Mouse (Mus musculus) intestine, embryonic 15.5 days (tissue): Measurements from ENCODE around the gene Akap6. TPM values are rescaled to one million over a fixed set of nuclear protein-coding genes. Genes with fewer than 3 reads are reported as not detected.

Experiments
- ATAC-seq: fragments of 200-750 bp; cut with Nextera tagmentation; 2 replicates; pipeline ENCODE4 v1.8.0; 2017; ENCODE audit warnings: moderate TSS enrichment, moderate library complexity
- H3K27ac ChIP-seq: fragments of 300-500 bp; sonication (generic); 2 replicates; pipeline ENCODE4 v1.5.1; 2015; ENCODE audit warnings: mild to moderate bottlenecking, inconsistent platforms
- H3K27me3 ChIP-seq: fragments of 300-500 bp; sonication (generic); replicated peaks from 2 replicates; pipeline ENCODE4 v1.6.1; 2015; ENCODE audit warnings: inconsistent platforms
- H3K36me3 ChIP-seq: fragments of 300-500 bp; sonication (generic); 2 replicates; pipeline ENCODE4 v1.6.1; 2015; ENCODE audit warnings: inconsistent platforms
- H3K4me1 ChIP-seq: fragments of 300-500 bp; sonication (generic); replicated peaks from 2 replicates; pipeline ENCODE4 v1.6.1; 2015; ENCODE audit warnings: inconsistent platforms
- H3K4me2 ChIP-seq: fragments of 300-500 bp; sonication (generic); replicated peaks from 2 replicates; pipeline ENCODE4 v1.6.1; 2015; ENCODE audit warnings: mild to moderate bottlenecking, inconsistent platforms
- H3K4me3 ChIP-seq: fragments of 300-500 bp; sonication (generic); replicated peaks from 2 replicates; pipeline ENCODE4 v1.5.1; 2015; ENCODE audit warnings: inconsistent platforms
- H3K9ac ChIP-seq: fragments of 300-500 bp; sonication (generic); 2 replicates; pipeline ENCODE4 v1.6.1; 2015; ENCODE audit warnings: inconsistent platforms
- H3K9me3 ChIP-seq: fragments of 300-500 bp; sonication (generic); 2 replicates; pipeline ENCODE4 v1.6.1; 2016; ENCODE audit warnings: inconsistent platforms
- WGBS: fragments of 180-500 bp; shearing (Covaris S2); methylation state at CpG from one replicate; pipeline ENCODE4 v1.1.7; 2015; 5-methylcytosine and 5-hydroxymethylcytosine counted together
- polyA plus RNA-seq: library from polyadenylated mRNA; unstranded; fragments of >200 nt; fragmentation: Nextera tagmentation; extraction: Ambion mirVana; gene quantifications from 2 replicates; pipeline ENCODE4 v1.2.1, GENCODE M21; 2015

Gene Akap6
- polyA plus RNA-seq, 1 experiment from 2014 or later, result 1.9 TPM

DNA sequence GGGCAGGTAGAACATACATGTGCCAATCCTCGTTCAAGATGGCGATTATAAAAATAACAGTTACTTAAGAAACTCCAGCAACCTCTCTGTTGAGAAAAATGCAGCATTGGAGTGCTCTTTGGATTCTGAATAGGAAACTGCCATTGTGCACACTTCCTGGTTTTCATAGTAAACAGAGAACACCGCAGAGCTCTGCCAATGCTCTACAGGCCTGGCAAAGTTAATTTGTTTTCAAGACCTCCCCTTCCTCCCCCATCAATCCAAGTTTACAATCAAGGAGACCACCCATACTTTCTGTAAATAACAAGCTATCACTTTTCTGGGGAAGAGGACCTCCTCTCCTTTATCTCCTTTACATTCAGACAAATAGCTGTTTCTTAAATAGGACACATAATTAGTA lies 65.6 kb downstream of the Akap6 start:
- Histone ChIP-seq H3K9me3 (no peaks in the 10 kb centered on the region), H3K27me3 (no peaks in the 10 kb centered on the region), H3K9ac (no peak overlapping the region), H3K27ac (no peak overlapping the region), H3K4me3 (no peak overlapping the region), H3K36me3 (no peaks in the 10 kb centered on the region), H3K4me1 (no peaks in the 10 kb centered on the region), H3K4me2 (no peak overlapping the region)
- WGBS, result 63% methylated on average over 3 of the region's 3 CpGs
- no peak for ATAC-seq

DNA sequence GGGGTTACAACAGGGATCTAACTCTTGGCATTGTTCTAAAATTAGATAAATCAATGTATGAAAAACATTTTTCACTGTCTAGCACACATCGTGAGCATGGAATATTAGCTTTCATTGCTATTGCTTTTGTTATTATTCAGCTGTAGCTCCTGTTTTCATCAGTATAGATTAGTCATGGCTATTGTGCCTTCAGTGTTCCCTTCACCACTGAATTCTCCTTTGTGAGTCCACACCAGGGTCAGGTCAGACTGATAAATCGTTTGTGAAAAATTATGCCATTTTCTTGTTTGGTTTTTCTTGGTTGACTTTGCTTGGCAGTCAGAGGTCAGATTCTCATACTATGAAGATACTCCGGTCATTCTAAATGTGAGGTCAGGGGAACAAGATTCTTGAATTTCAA lies 70.4 kb downstream of the Akap6 start:
- Histone ChIP-seq H3K27me3 (no peaks in the 10 kb centered on the region), H3K36me3 (no peaks in the 10 kb centered on the region), H3K4me3 (no peak overlapping the region), H3K4me2 (no peak overlapping the region), H3K9ac (no peak overlapping the region), H3K27ac (no peak overlapping the region), H3K9me3 (no peaks in the 10 kb centered on the region), H3K4me1 (peaks cover 3% of the 10 kb centered on the region; the same call in 1 of the 2 replicates)
- WGBS, result 69% methylated on average over 3 of the region's 3 CpGs
- ATAC-seq, result no peak

DNA sequence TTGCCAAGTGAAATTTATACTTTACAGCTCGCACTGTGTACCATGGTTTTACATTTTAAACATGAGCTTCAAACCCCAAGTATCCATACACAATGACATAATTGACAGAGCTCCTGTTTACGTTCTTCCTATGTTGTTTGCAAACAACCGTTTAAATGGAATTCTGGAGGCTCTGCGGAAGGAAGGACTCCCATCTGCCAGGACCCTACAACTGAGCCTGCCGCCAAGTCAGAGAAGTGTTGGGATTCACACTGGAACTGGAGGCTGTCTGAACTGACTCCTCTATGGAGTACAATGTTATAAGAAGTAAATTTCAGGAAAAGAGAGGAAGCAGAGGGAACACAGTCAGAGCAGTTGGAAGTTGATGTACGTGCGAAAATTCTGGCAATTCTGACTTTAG lies 72.7 kb downstream of the Akap6 start:
- WGBS, result 53% methylated on average over 7 of the region's 7 CpGs
- H3K4me2 ChIP-seq, result no peak overlapping the region; the same call in 1 of the 2 replicates
- peak overlapping the region; percentile 40; the same call in 1 of the 2 replicates for H3K27ac ChIP-seq
- H3K9me3 ChIP-seq, result no peaks in the 10 kb centered on the region
- no peaks in the 10 kb centered on the region for H3K27me3 ChIP-seq
- no peak for ATAC-seq
- peaks cover 3% of the 10 kb centered on the region; the same call in 1 of the 2 replicates for H3K4me1 ChIP-seq
- no peak overlapping the region for H3K4me3 ChIP-seq
- no peak overlapping the region for H3K9ac ChIP-seq
- H3K36me3 ChIP-seq, result no peaks in the 10 kb centered on the region

DNA sequence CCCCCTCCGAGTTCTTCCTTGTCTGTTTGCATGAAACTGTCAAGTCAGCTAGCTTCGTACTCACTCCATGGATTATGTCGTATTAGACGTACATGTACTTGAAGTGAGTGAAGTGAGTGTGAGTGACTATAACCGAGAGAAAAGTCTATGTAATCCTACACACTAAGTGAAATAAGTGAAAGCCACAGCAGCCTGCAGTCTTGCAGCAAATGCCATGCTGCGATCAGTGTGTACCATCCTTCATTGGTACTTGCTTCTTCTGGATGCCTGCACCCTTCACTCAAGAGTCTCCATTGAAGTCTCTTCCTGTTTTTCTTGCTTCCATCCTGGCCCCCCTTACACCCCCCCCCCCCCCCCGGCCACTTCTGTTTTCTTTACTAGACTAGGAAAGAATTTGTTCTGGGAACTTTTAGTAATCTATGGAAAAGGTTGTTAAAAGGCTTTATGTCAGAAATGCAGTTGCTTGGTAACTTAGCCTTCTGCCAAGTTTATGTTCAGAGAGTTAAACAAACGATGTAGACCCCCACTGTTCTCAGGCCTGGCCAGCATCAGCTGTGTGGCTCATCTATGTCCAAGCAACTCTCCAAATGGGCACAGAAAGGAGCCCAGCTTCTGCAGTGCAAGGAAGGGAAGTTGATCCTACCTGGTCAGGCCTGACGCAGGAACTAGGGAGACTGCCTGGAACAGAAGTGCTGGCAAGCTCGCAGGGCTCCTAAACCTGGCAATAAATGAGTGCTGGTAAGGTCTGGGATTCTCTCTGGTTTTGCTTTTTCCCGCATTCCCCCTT lies 73.5 kb downstream of the Akap6 start:
- Histone ChIP-seq H3K4me1 (peaks cover 3% of the 10 kb centered on the region; the same call in 1 of the 2 replicates), H3K27me3 (no peaks in the 10 kb centered on the region), H3K4me2 (0 out of 2 replicates have a peak overlapping the region, but pooled peaks have one; percentile 22), H3K36me3 (no peaks in the 10 kb centered on the region), H3K27ac (peak overlapping the region; percentile 8), H3K9ac (no peak overlapping the region), H3K9me3 (no peaks in the 10 kb centered on the region), H3K4me3 (no peak overlapping the region)
- WGBS, result 27% methylated on average over 10 of the region's 11 CpGs
- peak; percentile 74 for ATAC-seq

DNA sequence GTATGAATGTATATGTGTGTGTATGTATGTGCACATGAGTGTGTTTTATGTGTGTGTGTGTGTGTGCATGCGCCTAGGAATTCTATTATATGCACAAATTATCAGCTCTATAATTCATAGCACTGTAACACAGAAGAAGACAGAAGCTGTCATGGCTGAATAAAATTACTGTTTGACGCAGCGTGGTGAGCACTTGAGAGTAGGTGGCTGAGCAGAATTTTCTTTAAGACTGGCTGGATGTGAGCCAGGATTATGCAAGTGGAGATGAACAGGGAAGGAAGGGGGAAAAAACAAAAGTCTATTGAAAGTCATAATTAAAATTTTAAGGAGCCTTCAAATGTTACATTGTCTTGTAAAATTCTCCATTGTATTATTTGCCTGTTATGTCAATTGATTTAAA lies 74.7 kb downstream of the Akap6 start:
- H3K9ac ChIP-seq, result no peak overlapping the region
- H3K4me1 ChIP-seq, result peaks cover 3% of the 10 kb centered on the region; the same call in 1 of the 2 replicates
- 42% methylated on average over 3 of the region's 3 CpGs for WGBS
- ATAC-seq, result peak; percentile 39; the same call in 1 of the 2 replicates
- H3K9me3 ChIP-seq, result no peaks in the 10 kb centered on the region
- H3K4me3 ChIP-seq, result no peak overlapping the region
- H3K36me3 ChIP-seq, result no peaks in the 10 kb centered on the region
- peak overlapping the region; percentile 8; the same call in 1 of the 2 replicates for H3K27ac ChIP-seq
- H3K4me2 ChIP-seq, result no peak overlapping the region
- no peaks in the 10 kb centered on the region for H3K27me3 ChIP-seq

DNA sequence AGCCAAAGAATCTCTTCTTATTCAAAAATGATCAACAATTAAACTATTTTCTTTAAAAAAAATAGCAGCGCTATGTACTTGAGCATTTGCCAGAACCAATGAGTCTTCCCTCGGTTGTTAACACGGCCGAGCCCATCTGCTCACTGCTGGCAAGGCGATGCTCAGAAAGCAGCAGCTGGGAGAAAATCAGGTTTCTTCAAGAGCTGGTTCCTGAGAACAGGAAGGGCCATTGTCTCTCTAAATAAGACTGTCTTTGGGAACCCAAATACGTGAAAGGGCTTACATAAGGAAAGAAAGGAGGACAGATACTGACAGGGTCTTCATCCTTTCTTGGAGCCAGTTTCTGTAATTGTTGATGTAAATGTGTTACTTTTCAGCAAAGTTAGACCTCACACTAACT lies 75.2 kb downstream of the Akap6 start:
- H3K27ac ChIP-seq, result peak overlapping the region; percentile 29; the same call in 1 of the 2 replicates
- 36% methylated on average over 6 of the region's 6 CpGs for WGBS
- H3K4me1 ChIP-seq, result peaks cover 3% of the 10 kb centered on the region; the same call in 1 of the 2 replicates
- no peaks in the 10 kb centered on the region for H3K9me3 ChIP-seq
- no peaks in the 10 kb centered on the region for H3K36me3 ChIP-seq
- no peak overlapping the region for H3K4me3 ChIP-seq
- H3K9ac ChIP-seq, result no peak overlapping the region
- H3K4me2 ChIP-seq, result peak overlapping the region; percentile 9; the same call in 1 of the 2 replicates
- peak; percentile 55; the same call in 1 of the 2 replicates for ATAC-seq
- H3K27me3 ChIP-seq, result no peaks in the 10 kb centered on the region

DNA sequence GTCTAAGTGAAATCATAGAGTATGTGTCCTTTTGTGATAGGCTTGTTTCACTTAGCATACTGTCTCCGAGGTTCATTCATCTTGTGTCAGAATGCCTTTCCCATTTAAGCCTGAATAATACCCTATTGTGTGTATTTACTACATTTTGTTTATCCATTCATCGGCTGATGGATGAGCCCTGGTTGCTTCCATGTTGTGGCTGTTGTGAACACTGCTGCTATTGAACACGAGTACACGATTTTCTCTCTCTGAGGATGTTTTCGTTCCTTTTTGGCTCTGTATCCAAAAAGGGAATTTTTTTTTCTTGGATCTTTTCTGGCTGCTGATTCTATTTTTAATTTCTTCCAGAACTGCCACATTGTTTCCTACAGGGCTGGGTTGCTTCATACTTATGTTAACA lies 81.0 kb downstream of the Akap6 start:
- Histone ChIP-seq H3K4me2 (no peak overlapping the region), H3K9ac (no peak overlapping the region), H3K27me3 (no peaks in the 10 kb centered on the region), H3K4me1 (peaks cover 4% of the 10 kb centered on the region), H3K4me3 (no peak overlapping the region), H3K36me3 (no peaks in the 10 kb centered on the region), H3K9me3 (no peaks in the 10 kb centered on the region), H3K27ac (no peak overlapping the region)
- WGBS, result 61% methylated on average over 5 of the region's 5 CpGs
- ATAC-seq, result no peak

DNA sequence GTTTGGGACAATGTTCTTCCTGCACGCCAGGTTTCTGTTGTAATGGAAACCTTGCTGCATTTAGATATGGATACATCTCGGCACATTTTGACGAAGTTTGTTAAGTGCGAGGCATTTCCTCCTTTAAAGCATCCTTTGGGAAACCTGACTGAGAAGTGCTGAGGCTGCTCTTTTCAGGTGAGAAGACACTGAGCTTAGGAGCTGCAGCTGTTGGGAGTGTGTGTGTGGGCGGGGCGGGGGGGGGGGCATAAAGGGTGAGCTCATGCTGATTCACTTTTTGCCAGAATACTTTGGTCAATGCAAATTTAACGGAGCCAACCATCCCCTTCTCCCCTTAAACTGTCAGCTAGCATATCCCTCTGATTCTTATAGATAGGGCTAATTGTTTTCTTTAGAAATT lies 81.9 kb downstream of the Akap6 start:
- WGBS, result 67% methylated on average over 7 of the region's 7 CpGs

DNA sequence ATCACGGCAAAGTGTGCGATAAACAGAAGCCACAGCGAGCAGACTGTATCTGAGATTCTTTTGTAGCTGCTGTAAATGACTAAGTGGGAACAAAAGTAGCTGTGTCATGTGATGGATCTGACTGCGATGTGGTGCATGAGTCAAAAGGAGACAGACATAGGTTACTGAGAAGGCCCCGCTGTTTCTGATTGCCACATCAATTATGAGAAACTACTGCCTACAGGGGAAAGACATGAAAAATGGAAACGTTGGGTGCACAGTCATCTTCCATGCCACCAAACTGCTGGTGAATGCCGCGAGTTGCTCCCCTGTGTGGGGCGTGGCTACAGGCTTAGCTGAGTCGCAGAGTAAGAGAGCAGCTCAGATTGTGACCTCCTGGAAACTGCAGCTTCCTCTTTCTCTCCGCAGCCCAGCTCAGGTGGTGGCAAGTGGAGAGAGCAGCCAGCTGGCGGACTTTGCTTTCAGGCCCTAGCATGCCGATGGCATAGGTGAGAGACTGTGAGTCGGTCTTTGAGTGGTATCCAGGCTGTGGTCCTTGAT lies 83.8 kb downstream of the Akap6 start:
- no peaks in the 10 kb centered on the region for H3K36me3 ChIP-seq
- H3K27me3 ChIP-seq, result no peaks in the 10 kb centered on the region
- 13% methylated on average over 14 of the region's 14 CpGs for WGBS
- no peaks in the 10 kb centered on the region for H3K9me3 ChIP-seq
- ATAC-seq, result peak; percentile 82
- H3K4me2 ChIP-seq, result peak overlapping the region; percentile 44
- H3K9ac ChIP-seq, result no peak overlapping the region
- peaks cover 4% of the 10 kb centered on the region for H3K4me1 ChIP-seq
- H3K27ac ChIP-seq, result no peak overlapping the region
- H3K4me3 ChIP-seq, result 0 out of 2 replicates have a peak overlapping the region, but pooled peaks have one; percentile 4

More for the DNA sequence above, 81.9 kb downstream of the Akap6 start:
- no peak for ATAC-seq
- H3K27me3 ChIP-seq, result no peaks in the 10 kb centered on the region
- no peak overlapping the region for H3K9ac ChIP-seq
- H3K36me3 ChIP-seq, result no peaks in the 10 kb centered on the region
- no peaks in the 10 kb centered on the region for H3K9me3 ChIP-seq
- no peak overlapping the region for H3K4me2 ChIP-seq
- no peak overlapping the region for H3K4me3 ChIP-seq
- H3K4me1 ChIP-seq, result peaks cover 4% of the 10 kb centered on the region
- H3K27ac ChIP-seq, result no peak overlapping the region

DNA sequence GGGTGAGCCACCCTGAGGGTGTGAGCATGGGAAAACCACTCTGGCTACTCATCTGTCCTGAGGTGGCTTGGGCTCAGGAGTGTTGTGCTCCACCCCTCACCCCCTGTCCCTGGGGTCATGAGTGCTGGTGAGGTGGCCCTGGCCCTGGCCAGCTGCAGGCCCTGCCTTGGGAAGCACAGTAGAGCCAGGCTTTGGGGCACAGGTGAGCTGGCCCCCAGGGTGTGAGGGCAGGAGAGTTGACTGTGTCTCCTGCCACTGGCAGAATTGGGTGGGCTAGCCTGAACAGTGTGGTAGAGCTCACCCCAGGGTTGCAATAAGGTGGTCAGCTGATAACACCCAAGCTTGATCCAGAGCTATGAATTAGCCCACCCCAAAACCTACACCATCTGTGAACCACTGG lies 86.0 kb downstream of the Akap6 start:
- peaks cover 4% of the 10 kb centered on the region for H3K4me1 ChIP-seq
- H3K9me3 ChIP-seq, result no peaks in the 10 kb centered on the region
- no peak overlapping the region for H3K4me3 ChIP-seq
- H3K27me3 ChIP-seq, result no peaks in the 10 kb centered on the region
- ATAC-seq, result no peak
- no peak overlapping the region for H3K4me2 ChIP-seq
- H3K27ac ChIP-seq, result no peak overlapping the region
- no peak overlapping the region for H3K9ac ChIP-seq
- no peaks in the 10 kb centered on the region for H3K36me3 ChIP-seq

DNA sequence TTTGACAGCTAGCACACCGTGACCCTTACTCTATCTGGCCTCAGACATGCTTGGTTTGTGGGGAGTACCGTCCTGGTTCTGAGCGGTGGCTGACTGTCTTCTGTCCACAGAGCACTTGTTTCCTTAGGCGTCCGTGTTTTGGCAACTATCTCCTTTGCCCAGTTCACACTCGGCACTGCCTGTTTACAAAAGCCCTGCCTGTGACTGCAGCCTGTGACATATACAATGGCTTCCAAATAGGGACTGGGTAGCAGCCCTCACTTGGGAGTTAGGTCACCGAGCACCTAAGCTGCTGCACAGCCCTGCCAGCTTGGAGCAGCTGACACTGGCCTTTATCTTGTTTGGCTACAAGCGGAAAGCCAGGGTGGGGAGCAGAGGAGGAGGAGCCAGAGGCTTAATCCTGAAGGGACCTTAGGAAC lies 91.2 kb downstream of the Akap6 start:
- Histone ChIP-seq H3K4me3 (no peak overlapping the region), H3K4me2 (peak overlapping the region; percentile 34), H3K36me3 (no peaks in the 10 kb centered on the region), H3K27me3 (no peaks in the 10 kb centered on the region), H3K27ac (no peak overlapping the region), H3K4me1 (no peaks in the 10 kb centered on the region; the same call in 1 of the 2 replicates), H3K9me3 (no peaks in the 10 kb centered on the region), H3K9ac (no peak overlapping the region)
- ATAC-seq, result peak; percentile 65
- 12% methylated on average over 8 of the region's 8 CpGs for WGBS

DNA sequence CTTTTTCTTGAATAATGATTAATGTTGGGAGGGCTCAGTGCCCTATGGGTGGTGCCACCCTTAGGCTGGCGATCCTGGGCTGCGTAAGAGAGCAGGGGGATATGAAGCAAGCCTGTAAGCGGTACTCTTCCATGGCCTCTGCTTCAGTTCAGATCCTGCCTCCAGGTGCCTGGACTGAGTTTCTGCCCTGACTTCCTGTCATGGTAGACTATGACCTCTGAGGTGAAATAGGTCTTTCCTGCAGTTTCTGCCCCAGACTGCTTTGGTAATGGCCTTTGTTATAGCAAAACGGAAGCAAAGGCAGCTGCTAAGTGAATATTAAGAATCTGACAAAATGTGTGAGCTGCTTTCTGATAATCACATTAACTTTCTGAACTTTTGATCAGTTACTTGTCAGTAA lies 94.9 kb downstream of the Akap6 start:
- H3K9ac ChIP-seq, result no peak overlapping the region
- no peak overlapping the region for H3K27ac ChIP-seq
- H3K4me1 ChIP-seq, result no peaks in the 10 kb centered on the region; the same call in 1 of the 2 replicates
- no peak overlapping the region for H3K4me3 ChIP-seq
- no peaks in the 10 kb centered on the region for H3K9me3 ChIP-seq
- no peak for ATAC-seq
- no peaks in the 10 kb centered on the region for H3K36me3 ChIP-seq
- H3K4me2 ChIP-seq, result no peak overlapping the region
- H3K27me3 ChIP-seq, result no peaks in the 10 kb centered on the region
- WGBS, result 88% methylated on average over 4 of the region's 4 CpGs
